Mouse (Mus musculus) lung, adult 2 months (tissue): Measurements from ENCODE around the gene Fbrs.

Experiments
- CTCF ChIP-seq: fragments of 200-500 bp; IDR thresholded peaks from 2 replicates; pipeline ENCODE4 v1.5.1; 2011; ENCODE audit warnings: mild to moderate bottlenecking, low read length, control low read depth; ENCODE audit not compliant: insufficient read depth
- POLR2A ChIP-seq: fragments of 200-500 bp; IDR thresholded peaks from 2 replicates; pipeline ENCODE4 v1.6.1; 2011; ENCODE audit warnings: low read depth, mild to moderate bottlenecking, control low read depth, low read length, borderline replicate concordance; ENCODE audit errors: extremely low read depth

- TF ChIP-seq POLR2A = no peak
- TF ChIP-seq CTCF = no peak
Measured at GRCm38 (mm10) chr7:127516344-127516743, 37.3 kb downstream of the Fbrs start.
